Mouse (Mus musculus) fibroblast of lung, adult 2 months (primary cell): Measurements from ENCODE around the gene Cyp2d9.
A peak's percentile ranks its signal among the peaks of the same experiment; 100 is the strongest.
"Not testable (repeated sequence)": the region's sequence is repeated elsewhere in the genome, so short reads cannot be mapped to it uniquely, and the experiment has no call there.

Experiments
- DNase-seq: peaks from one replicate; pipeline ENCODE4 v3.0.0-alpha.2; 2011; ENCODE audit warnings: low read depth

Gene Cyp2d9

GRCm38 (mm10) chr15:82433137-82433536 lies at the start of gene Cyp2d9:
Gene Cyp2d9, plus strand, starts transcription at chr15:82433437.
- no peak for DNase-seq

- DNase-seq, result no peak
These were observed 47.5 kb upstream of the Cyp2d9 start for GRCm38 (mm10) chr15:82385729-82386128.

GRCm38 (mm10) chr15:82389916-82390315 lies 43.3 kb upstream of the Cyp2d9 start:
- DNase-seq, result not testable (repeated sequence)

DNA sequence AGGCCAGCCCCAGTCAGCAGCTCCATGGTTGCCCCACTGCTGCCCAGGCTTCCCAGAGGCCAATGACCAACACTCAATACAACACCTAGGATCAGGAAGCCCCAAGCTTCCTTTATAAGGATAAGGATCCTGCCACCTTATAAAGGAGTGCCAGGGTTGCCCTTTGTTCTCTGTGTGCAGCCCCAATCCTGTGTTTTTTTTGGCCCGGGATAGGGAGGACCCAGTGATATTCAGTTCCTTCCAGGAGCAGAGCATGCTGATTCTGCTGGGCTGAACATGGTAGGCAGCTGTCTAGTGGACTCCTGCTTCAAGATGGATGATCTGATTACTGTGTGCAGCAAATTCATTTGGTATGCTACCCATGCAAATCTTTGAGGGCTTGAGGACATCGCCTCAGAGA lies 39.3 kb upstream of the Cyp2d9 start, which contains the start of gene Cyp2d11:
TSS of gene Cyp2d11 (minus strand) at position 101 of the 400 bp plus-strand sequence.
- DNase-seq, result not testable (repeated sequence)

DNA sequence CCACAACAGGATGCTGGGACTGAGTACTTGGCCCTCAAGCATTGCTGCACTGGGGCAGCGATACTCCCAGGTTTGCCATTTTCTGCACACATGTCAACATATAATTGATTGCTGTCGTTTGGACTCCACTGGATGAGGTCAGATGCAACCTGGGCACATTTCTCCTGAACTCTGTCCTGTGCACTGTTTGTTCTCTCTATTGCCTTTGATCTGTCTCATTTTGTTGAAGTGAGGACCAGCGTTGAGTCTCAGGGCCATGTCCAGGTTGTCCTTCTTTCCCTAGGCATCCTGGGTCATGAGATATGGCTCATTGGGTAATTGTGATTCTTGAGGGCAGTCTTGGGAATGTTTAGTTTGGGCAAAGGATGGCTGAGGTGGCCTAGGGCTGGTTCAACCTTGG lies 37.3 kb upstream of the Cyp2d9 start:
- not testable (repeated sequence) for DNase-seq

- DNase-seq, result no peak
These were observed 31.7 kb upstream of the Cyp2d9 start for GRCm38 (mm10) chr15:82401516-82401915.

GRCm38 (mm10) chr15:82402106-82402505 lies 31.1 kb upstream of the Cyp2d9 start:
- DNase-seq, result no peak

DNA sequence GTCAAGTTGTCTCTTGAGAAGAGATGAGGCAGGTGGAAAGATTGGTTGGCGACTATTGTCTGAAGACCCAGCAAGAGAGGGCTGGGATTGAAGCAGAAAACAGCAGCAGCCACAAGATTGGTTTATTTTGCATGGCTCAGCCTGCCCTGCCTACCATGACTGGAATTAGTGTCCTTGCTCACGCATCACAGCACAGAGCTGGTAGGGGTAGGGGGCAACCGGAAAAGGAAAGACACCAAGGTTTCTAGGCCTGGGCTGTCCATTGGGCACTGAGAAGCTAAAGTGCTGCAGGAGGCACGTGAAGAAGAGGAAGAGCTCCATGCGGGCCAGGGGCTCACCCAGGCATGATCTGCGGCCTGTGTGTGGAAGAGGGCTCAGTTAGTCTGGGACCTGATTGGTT lies 30.5 kb upstream of the Cyp2d9 start:
- no peak for DNase-seq

- no peak for DNase-seq
These were observed 29.6 kb upstream of the Cyp2d9 start for GRCm38 (mm10) chr15:82403606-82404005.

- DNase-seq, result no peak
These were observed 29.1 kb upstream of the Cyp2d9 start for GRCm38 (mm10) chr15:82404163-82404562.

GRCm38 (mm10) chr15:82406981-82407380 lies 26.3 kb upstream of the Cyp2d9 start, which contains the start of gene Cyp2d10:
Gene Cyp2d10, minus strand, starts transcription at chr15:82407195.
- DNase-seq, result no peak

DNA sequence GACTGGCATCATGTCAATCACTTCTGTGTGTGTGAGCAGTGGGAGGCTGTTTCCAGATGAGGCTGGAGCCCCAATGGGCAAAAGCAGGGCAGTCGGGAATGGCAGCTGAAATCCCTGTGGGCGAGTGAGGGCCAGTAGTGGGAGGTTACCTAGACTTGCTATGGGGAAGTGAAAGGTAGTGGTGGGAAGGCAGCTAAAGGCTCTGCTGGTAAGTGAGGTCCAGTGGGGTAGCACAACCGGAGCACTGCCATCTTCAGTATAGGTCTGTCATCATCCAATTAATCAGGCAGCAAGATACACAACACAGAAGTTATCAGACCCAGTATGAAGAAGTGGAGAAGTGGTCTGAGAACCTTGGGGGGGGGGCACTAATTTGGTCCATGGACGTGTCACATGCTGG lies 25.7 kb upstream of the Cyp2d9 start:
- no peak for DNase-seq

DNA sequence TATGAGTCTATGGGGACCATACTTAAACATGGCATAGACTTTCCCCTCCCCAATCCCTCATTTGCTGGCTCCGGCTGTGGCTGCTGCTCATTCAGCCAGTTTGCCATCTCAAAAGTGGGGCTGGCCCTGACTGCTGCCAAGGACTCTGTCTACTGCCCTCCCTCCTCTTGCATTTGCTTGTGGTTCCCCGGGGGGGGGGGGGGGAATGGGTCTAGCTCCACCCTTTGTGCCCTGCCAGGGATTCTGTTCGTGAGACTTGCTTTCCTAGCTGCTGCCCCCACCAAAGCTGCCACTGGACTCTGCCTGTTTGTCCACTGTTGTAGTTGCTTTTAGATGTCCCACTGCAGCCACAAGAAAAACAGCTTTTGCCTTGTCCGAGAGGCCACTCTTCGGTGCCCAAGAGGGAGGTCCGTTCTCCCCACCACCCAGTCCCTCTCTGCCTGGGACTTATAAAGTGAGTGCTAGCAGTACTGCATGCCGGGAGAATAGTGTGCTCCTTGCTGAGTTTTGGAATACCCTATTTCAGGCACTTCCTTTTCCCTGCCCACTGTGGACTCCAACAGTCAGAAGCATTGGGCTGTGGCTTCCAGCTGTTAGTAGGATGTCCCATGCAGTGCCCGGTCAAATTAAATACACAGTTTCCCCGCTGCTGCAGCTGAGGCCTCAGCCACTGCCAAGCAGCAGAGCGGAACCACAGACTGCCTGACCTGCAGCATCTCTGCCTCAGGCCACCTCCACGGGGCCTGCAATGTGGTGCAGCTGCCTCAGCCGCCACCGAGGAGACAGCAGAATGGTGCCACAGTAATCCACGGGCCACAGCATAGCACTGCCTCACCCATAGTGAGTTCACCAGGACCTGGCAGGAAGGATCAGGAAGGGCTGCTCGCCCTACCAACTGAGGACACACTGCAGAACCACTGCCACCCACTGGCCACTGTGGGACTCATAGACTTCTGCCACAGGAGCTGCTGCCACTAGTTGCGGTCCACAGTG lies 16.1 kb upstream of the Cyp2d9 start:
- peak; percentile 81 for DNase-seq

GRCm38 (mm10) chr15:82418616-82419015 lies 14.6 kb upstream of the Cyp2d9 start:
- no peak for DNase-seq

- no peak for DNase-seq
These were observed 10.3 kb upstream of the Cyp2d9 start for GRCm38 (mm10) chr15:82422935-82423334.

- DNase-seq, result no peak
These were observed 9.8 kb upstream of the Cyp2d9 start for GRCm38 (mm10) chr15:82423471-82423870.

GRCm38 (mm10) chr15:82433621-82434020 lies 384 bp downstream of the Cyp2d9 start:
- DNase-seq, result no peak

DNA sequence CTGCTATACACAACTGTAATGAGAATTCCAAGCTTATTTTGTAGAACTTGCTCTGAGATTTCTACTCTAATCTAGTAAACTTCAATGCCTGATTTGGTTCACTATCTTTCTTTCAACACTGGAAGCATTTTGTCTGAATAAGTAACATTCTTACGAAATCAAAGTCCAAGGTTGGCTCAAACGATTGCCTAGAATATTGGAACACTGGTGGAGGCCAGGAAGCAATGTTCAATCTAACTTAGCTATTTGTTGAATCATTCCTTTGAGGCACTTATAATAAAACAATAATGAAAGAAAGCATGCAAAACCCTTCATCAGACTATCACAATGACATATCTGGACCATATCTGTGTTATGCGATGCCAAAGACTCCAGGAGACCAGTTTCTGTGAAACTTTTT lies 1.3 kb downstream of the Cyp2d9 start:
- no peak for DNase-seq

- no peak for DNase-seq
These were observed 1.8 kb downstream of the Cyp2d9 start for GRCm38 (mm10) chr15:82435011-82435410.

DNA sequence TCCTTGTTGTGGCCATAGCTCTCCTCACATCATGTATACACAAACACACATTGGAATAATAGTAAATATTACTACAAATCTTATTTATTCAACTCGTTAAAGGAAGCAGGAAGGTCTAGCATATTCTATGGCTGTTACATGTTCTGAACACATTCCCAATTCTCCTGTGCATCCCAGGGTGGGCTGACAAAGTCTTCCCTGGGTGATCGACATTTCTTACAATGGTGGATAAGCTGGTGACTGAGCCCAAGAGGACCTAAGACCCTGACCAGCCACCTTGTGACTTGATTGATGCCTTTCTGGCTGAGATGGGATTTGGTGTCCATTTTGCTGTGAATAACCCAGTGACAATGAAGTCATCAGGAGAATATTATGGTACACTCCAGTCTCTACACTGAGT lies 2.4 kb downstream of the Cyp2d9 start:
- DNase-seq, result no peak

DNA sequence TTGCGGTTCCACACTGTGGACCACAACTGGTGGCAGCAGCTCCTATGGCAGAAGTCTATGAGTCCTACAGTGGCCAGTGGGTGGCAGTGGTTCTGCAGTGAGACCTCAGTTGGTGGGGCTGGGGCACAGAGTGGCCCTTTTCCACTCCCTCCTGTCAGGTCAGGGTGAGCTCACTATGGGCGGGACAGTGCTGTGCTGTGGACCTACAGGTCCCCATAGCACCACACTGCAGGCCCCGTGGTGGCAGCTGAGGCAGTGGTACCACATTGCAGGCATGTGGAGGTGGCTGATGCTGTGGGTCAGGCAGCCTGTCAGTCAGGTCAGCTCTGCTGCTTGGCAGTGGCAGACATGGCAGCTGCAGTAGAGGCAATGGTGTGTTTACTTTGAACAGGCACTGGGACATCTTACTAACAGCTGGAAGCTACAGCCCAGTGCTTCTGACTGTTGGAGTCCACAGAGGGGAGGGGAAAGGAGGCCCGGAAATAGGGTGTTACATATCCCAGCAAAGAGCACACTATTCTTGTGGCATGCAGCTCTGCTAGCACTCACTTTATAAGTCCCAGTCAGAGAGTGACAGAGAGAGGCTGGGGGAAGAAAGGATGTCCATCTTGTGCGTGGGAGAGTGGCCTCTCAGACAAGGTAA lies 4.9 kb downstream of the Cyp2d9 start:
- DNase-seq, result no peak

GRCm38 (mm10) chr15:82443658-82444057 lies 10.4 kb downstream of the Cyp2d9 start:
- no peak for DNase-seq

- no peak for DNase-seq
These were observed 12.0 kb downstream of the Cyp2d9 start for GRCm38 (mm10) chr15:82445196-82445595.
